Mouse (Mus musculus): ENCODE results near the gene Sox5. TPM values are rescaled to one million over a fixed set of nuclear protein-coding genes. Genes with fewer than 3 reads are reported as not detected.

Sox5 gene
- polyA plus RNA-seq, 1 experiment, result 0.85 TPM

- TF ChIP-seq CTCF (IDR thresholded peaks at IDR 0.05; ENCODE audit: extremely low read depth, insufficient read length, insufficient replicate concordance, low read depth, low read length) (no peak), POLR2A (IDR thresholded peaks at IDR 0.05; ENCODE audit: low read depth, low read length) (no peak)
- no peak overlapping the region for H3K27ac ChIP-seq (ENCODE audit: insufficient read depth, low read depth, low read length)
- no peaks in the 10 kb centered on the region for H3K4me1 ChIP-seq (ENCODE audit: control insufficient read depth, insufficient read depth, insufficient read length, low read length)
- 75% methylated on average over 9 of the region's 9 CpGs for WGBS
- no peaks in the 10 kb centered on the region for H3K27me3 ChIP-seq (ENCODE audit: control insufficient read depth, insufficient read depth, low read length)
- no peaks in the 10 kb centered on the region for H3K36me3 ChIP-seq (ENCODE audit: control insufficient read depth, insufficient read depth, low read length)
- no peak overlapping the region for H3K4me3 ChIP-seq (ENCODE audit: low read depth, low read length)
Observed at GRCm38 (mm10) chr6:143967724-143968400, 813.9 kb downstream of the Sox5 start.

GRCm38 (mm10) chr6:143960487-143960886, 821.3 kb downstream of the Sox5 start:
- Histone ChIP-seq H3K4me3 (ENCODE audit: low read depth, low read length) (no peak overlapping the region), H3K27me3 (ENCODE audit: control insufficient read depth, insufficient read depth, low read length) (no peaks in the 10 kb centered on the region), H3K36me3 (ENCODE audit: control insufficient read depth, insufficient read depth, low read length) (no peaks in the 10 kb centered on the region), H3K27ac (ENCODE audit: insufficient read depth, low read depth, low read length) (no peak overlapping the region), H3K4me1 (ENCODE audit: control insufficient read depth, insufficient read depth, insufficient read length, low read length) (no peaks in the 10 kb centered on the region)
- TF ChIP-seq CTCF (IDR thresholded peaks at IDR 0.05; ENCODE audit: extremely low read depth, insufficient read length, insufficient replicate concordance, low read depth, low read length) (no peak), POLR2A (IDR thresholded peaks at IDR 0.05; ENCODE audit: low read depth, low read length) (no peak)
- 96% methylated on average over 11 of the region's 11 CpGs for WGBS

- TF ChIP-seq POLR2A (IDR thresholded peaks at IDR 0.05; ENCODE audit: low read depth, low read length), result no peak
- TF ChIP-seq CTCF (IDR thresholded peaks at IDR 0.05; ENCODE audit: extremely low read depth, insufficient read length, insufficient replicate concordance, low read depth, low read length), result no peak
- no peak overlapping the region for H3K27ac ChIP-seq (ENCODE audit: insufficient read depth, low read depth, low read length)
- H3K36me3 ChIP-seq (ENCODE audit: control insufficient read depth, insufficient read depth, low read length), result no peaks in the 10 kb centered on the region
- no peaks in the 10 kb centered on the region for H3K4me1 ChIP-seq (ENCODE audit: control insufficient read depth, insufficient read depth, insufficient read length, low read length)
- WGBS, result 93% methylated on average over 8 of the region's 8 CpGs
- no peak overlapping the region for H3K4me3 ChIP-seq (ENCODE audit: low read depth, low read length)
- no peaks in the 10 kb centered on the region for H3K27me3 ChIP-seq (ENCODE audit: control insufficient read depth, insufficient read depth, low read length)
Observed at GRCm38 (mm10) chr6:143960081-143960480, 821.7 kb downstream of the Sox5 start.

GRCm38 (mm10) chr6:143958372-143958771, 823.4 kb downstream of the Sox5 start:
- Histone ChIP-seq H3K27ac (ENCODE audit: insufficient read depth, low read depth, low read length) (no peak overlapping the region), H3K4me3 (ENCODE audit: low read depth, low read length) (no peak overlapping the region), H3K27me3 (ENCODE audit: control insufficient read depth, insufficient read depth, low read length) (no peaks in the 10 kb centered on the region), H3K4me1 (ENCODE audit: control insufficient read depth, insufficient read depth, insufficient read length, low read length) (no peaks in the 10 kb centered on the region), H3K36me3 (ENCODE audit: control insufficient read depth, insufficient read depth, low read length) (no peaks in the 10 kb centered on the region)
- 68% methylated on average over 7 of the region's 7 CpGs for WGBS
- no peak for TF ChIP-seq CTCF (IDR thresholded peaks at IDR 0.05; ENCODE audit: extremely low read depth, insufficient read length, insufficient replicate concordance, low read depth, low read length)
- TF ChIP-seq POLR2A (IDR thresholded peaks at IDR 0.05; ENCODE audit: low read depth, low read length), result no peak

- H3K4me3 ChIP-seq (ENCODE audit: low read depth, low read length), result no peak overlapping the region
- no peaks in the 10 kb centered on the region for H3K36me3 ChIP-seq (ENCODE audit: control insufficient read depth, insufficient read depth, low read length)
- H3K27ac ChIP-seq (ENCODE audit: insufficient read depth, low read depth, low read length), result no peak overlapping the region
- TF ChIP-seq POLR2A (IDR thresholded peaks at IDR 0.05; ENCODE audit: low read depth, low read length), result no peak
- no peak for TF ChIP-seq CTCF (IDR thresholded peaks at IDR 0.05; ENCODE audit: extremely low read depth, insufficient read length, insufficient replicate concordance, low read depth, low read length)
- no peaks in the 10 kb centered on the region for H3K27me3 ChIP-seq (ENCODE audit: control insufficient read depth, insufficient read depth, low read length)
- H3K4me1 ChIP-seq (ENCODE audit: control insufficient read depth, insufficient read depth, insufficient read length, low read length), result no peaks in the 10 kb centered on the region
- 66% methylated on average over 5 of the region's 5 CpGs for WGBS
Observed at GRCm38 (mm10) chr6:143957063-143957462, 824.7 kb downstream of the Sox5 start.

- H3K4me1 ChIP-seq (ENCODE audit: control insufficient read depth, insufficient read depth, insufficient read length, low read length), result no peaks in the 10 kb centered on the region
- 68% methylated on average over 12 of the region's 12 CpGs for WGBS
- H3K27me3 ChIP-seq (ENCODE audit: control insufficient read depth, insufficient read depth, low read length), result no peaks in the 10 kb centered on the region
- no peak for TF ChIP-seq CTCF (IDR thresholded peaks at IDR 0.05; ENCODE audit: extremely low read depth, insufficient read length, insufficient replicate concordance, low read depth, low read length)
- no peak for TF ChIP-seq POLR2A (IDR thresholded peaks at IDR 0.05; ENCODE audit: low read depth, low read length)
- no peak overlapping the region for H3K4me3 ChIP-seq (ENCODE audit: low read depth, low read length)
- no peaks in the 10 kb centered on the region for H3K36me3 ChIP-seq (ENCODE audit: control insufficient read depth, insufficient read depth, low read length)
- no peak overlapping the region for H3K27ac ChIP-seq (ENCODE audit: insufficient read depth, low read depth, low read length)
Observed at GRCm38 (mm10) chr6:143948553-143949308, 833.0 kb downstream of the Sox5 start.

- Histone ChIP-seq H3K4me3 (ENCODE audit: low read depth, low read length) (no peak overlapping the region), H3K27me3 (ENCODE audit: control insufficient read depth, insufficient read depth, low read length) (no peaks in the 10 kb centered on the region), H3K4me1 (ENCODE audit: control insufficient read depth, insufficient read depth, insufficient read length, low read length) (no peaks in the 10 kb centered on the region), H3K36me3 (ENCODE audit: control insufficient read depth, insufficient read depth, low read length) (no peaks in the 10 kb centered on the region), H3K27ac (ENCODE audit: insufficient read depth, low read depth, low read length) (no peak overlapping the region)
- WGBS, result 49% methylated on average over 4 of the region's 4 CpGs
- no peak for TF ChIP-seq CTCF (IDR thresholded peaks at IDR 0.05; ENCODE audit: extremely low read depth, insufficient read length, insufficient replicate concordance, low read depth, low read length)
- no peak for TF ChIP-seq POLR2A (IDR thresholded peaks at IDR 0.05; ENCODE audit: low read depth, low read length)
Observed at GRCm38 (mm10) chr6:143948071-143948470, 833.7 kb downstream of the Sox5 start.

Measured in small intestine, adult 2 months (tissue).